ENCODE assay signal across 28 mouse cellular contexts in the genomic region with DNA sequence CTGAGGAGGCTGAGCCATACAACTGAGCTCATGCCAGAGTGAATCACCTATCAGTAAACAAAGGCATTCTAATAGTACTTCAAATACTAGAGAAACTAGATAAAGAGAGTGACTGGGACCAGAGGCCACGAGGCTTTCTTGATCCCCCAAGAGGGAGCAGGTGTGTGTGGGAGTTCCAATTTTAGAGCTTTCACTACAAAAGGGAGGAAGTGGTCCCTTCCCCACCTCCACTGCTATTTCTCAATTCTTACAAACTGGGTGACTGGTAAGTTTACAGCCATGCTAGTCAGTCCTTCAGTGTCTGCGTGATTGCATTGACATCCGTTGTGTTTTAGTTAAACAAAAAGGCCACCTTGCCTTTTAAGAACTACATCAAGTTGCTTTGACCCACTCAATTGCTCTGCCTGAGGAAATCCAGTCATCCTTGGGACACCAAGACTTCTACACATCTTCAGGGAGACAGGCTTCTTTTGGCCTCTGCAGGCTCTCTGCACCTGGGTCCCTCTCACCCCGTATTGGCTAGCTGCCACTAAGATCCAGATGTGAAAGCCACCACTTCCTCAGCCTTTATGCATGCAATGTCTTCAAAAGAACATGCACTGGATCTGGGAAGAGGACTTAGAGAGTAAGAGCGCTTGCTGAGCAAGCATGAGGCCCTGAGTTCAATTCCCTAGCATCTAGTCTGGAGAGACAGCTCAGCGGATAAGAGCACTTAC. TPM values are rescaled to one million over a fixed set of nuclear protein-coding genes. Genes with fewer than 3 reads are reported as not detected.
DNase-seq lines count a peak whose midpoint lies in the region; ATAC-seq and TF ChIP-seq lines count a peak whose summit lies in the region.
"Had no signal": no experiment of that assay in that cellular context is flagged by ENCODE, and none has a peak within 500 bp of the region (broad histone marks: within the 10 kb centered on the region; RNA-seq: fewer than 3 reads in every experiment).

No protein-coding gene starts in this region.

- no peak for TF ChIP-seq POLR2A in bone marrow, adult 2 months (IDR thresholded peaks at IDR 0.05; ENCODE audit: borderline replicate concordance, control insufficient read depth, low read depth, low read length)

- peak; percentile 76 for DNase-seq in heart, adult 11 months
- DNase-seq in thymus, postnatal 10 days (ENCODE audit: low spot score in 2 of 2): peak; percentile 54 to 56
- DNase-seq in B cell, adult 2 months: no peak
- DNase-seq: adrenal gland, postnatal 25 days; cerebellum, postnatal 10 days; gastrocnemius, postnatal 36 days; right cerebral cortex, postnatal 25 days had no signal

- no peaks in the 10 kb centered on the region for H3K4me1 ChIP-seq in heart, embryonic 11.5 days (ENCODE audit: control insufficient read depth, insufficient read depth, low read length)
- peaks cover 19% of the 10 kb centered on the region for H3K4me1 ChIP-seq in bone marrow, adult 2 months (ENCODE audit: control insufficient read depth, insufficient read depth, low read length)
- H3K4me1 ChIP-seq in forebrain, embryonic 16.5 days (replicated peaks; ENCODE audit: control insufficient read depth, insufficient read depth, low read length): no peaks in the 10 kb centered on the region
- H3K4me1 ChIP-seq: forebrain, embryonic 15.5 days; heart, embryonic 12.5 days; hindbrain, embryonic 15.5 days; limb, embryonic 13.5 days had no signal

- no peak for TF ChIP-seq CTCF in bone marrow, adult 2 months (IDR thresholded peaks at IDR 0.05; ENCODE audit: control insufficient read depth, insufficient read depth, low read length)

- no peaks in the 10 kb centered on the region for H3K9me3 ChIP-seq in heart, embryonic 11.5 days (replicated peaks; ENCODE audit: control insufficient read depth, low read length)
- H3K9me3 ChIP-seq in forebrain, embryonic 16.5 days (ENCODE audit: control insufficient read depth, low read length): no peaks in the 10 kb centered on the region
- H3K9me3 ChIP-seq: embryonic facial prominence, embryonic 13.5 days; forebrain, embryonic 15.5 days; heart, embryonic 12.5 days; hindbrain, embryonic 15.5 days; limb, embryonic 13.5 days had no signal

- H3K9ac ChIP-seq in heart, embryonic 11.5 days (ENCODE audit: low read depth, low read length): no peak overlapping the region
- no peak overlapping the region for H3K9ac ChIP-seq in forebrain, embryonic 16.5 days (replicated peaks; ENCODE audit: low read depth, low read length)
- H3K9ac ChIP-seq: embryonic facial prominence, embryonic 13.5 days; forebrain, embryonic 15.5 days; heart, embryonic 12.5 days; hindbrain, embryonic 15.5 days; limb, embryonic 13.5 days; liver, embryonic 14.5 days had no signal

- WGBS in heart, embryonic 11.5 days (ENCODE audit: insufficient replicate concordance): 72% methylated on average over 6 of the region's 6 CpGs
- WGBS in bone marrow, adult 2 months: 25% methylated on average over 6 of the region's 6 CpGs
- WGBS in forebrain, embryonic 16.5 days: 86% methylated on average over 6 of the region's 6 CpGs

- no peak overlapping the region for H3K4me3 ChIP-seq in heart, embryonic 11.5 days (ENCODE audit: low read depth, low read length)
- H3K4me3 ChIP-seq in bone marrow, adult 2 months (replicated peaks; ENCODE audit: control insufficient read depth, low read depth, low read length): no peak overlapping the region
- H3K4me3 ChIP-seq in forebrain, embryonic 16.5 days (replicated peaks; ENCODE audit: low read length): no peak overlapping the region
- H3K4me3 ChIP-seq: embryonic facial prominence, embryonic 13.5 days; forebrain, embryonic 15.5 days; heart, embryonic 12.5 days; hindbrain, embryonic 15.5 days; limb, embryonic 13.5 days had no signal

- no peak overlapping the region for H3K27ac ChIP-seq in heart, embryonic 11.5 days (ENCODE audit: low read depth, low read length)
- peak overlapping the region; percentile 71; the same call in 1 of the 2 replicates for H3K27ac ChIP-seq in bone marrow, adult 2 months (ENCODE audit: control insufficient read depth, insufficient read depth, low read depth, low read length, poor library complexity)
- no peak overlapping the region for H3K27ac ChIP-seq in forebrain, embryonic 16.5 days (ENCODE audit: low read length)
- H3K27ac ChIP-seq: embryonic facial prominence, embryonic 13.5 days; forebrain, embryonic 15.5 days; hindbrain, embryonic 15.5 days; limb, embryonic 13.5 days; liver, embryonic 14.5 days had no signal

- H3K36me3 ChIP-seq in heart, embryonic 11.5 days (ENCODE audit: control insufficient read depth, insufficient read depth, low read length): no peaks in the 10 kb centered on the region
- H3K36me3 ChIP-seq in forebrain, embryonic 16.5 days (ENCODE audit: control insufficient read depth, insufficient read depth): no peaks in the 10 kb centered on the region
- H3K36me3 ChIP-seq: embryonic facial prominence, embryonic 13.5 days; forebrain, embryonic 15.5 days; heart, embryonic 12.5 days; hindbrain, embryonic 15.5 days; limb, embryonic 13.5 days had no signal

- ATAC-seq in heart, embryonic 11.5 days (replicated peaks; ENCODE audit: insufficient number of reproducible peaks, low FRiP score, low TSS enrichment): no peak
- peak; percentile 51 for ATAC-seq in megakaryocyte, adult 5-6 weeks (ENCODE audit: poor library complexity, severe bottlenecking)
- ATAC-seq in inflammation-experienced regulatory T-cells, adult 6 months: no peak
- ATAC-seq in forebrain, embryonic 16.5 days: no peak
- ATAC-seq: forebrain, embryonic 15.5 days; intestine, postnatal 0 days; midbrain, embryonic 16.5 days had no signal

- peaks cover 3% of the 10 kb centered on the region; the same call in 1 of the 2 replicates for H3K27me3 ChIP-seq in heart, embryonic 11.5 days (ENCODE audit: control insufficient read depth, insufficient read depth, low read length)
- no peaks in the 10 kb centered on the region for H3K27me3 ChIP-seq in forebrain, embryonic 16.5 days (replicated peaks; ENCODE audit: control insufficient read depth, insufficient read depth, low read length)
- H3K27me3 ChIP-seq: embryonic facial prominence, embryonic 13.5 days; forebrain, embryonic 15.5 days; heart, embryonic 12.5 days; hindbrain, embryonic 15.5 days; limb, embryonic 13.5 days had no signal

- no peak overlapping the region for H3K4me2 ChIP-seq in heart, embryonic 11.5 days
- H3K4me2 ChIP-seq in forebrain, embryonic 16.5 days (ENCODE audit: low read length): no peak overlapping the region
- H3K4me2 ChIP-seq: embryonic facial prominence, embryonic 13.5 days; forebrain, embryonic 15.5 days; heart, embryonic 12.5 days; hindbrain, embryonic 15.5 days; limb, embryonic 13.5 days had no signal

RNA-seq across cellular contexts. Expression of gene Fh1, which starts 15.2 kb away (rescaled TPM):
- 206 and 229 TPM in 2 replicates for polyA plus RNA-seq in heart, embryonic 11.5 days (2014; fragmentation: Nextera tagmentation; extraction: Ambion mirVana)
- 36.7 and 55.4 TPM in 2 replicates for polyA plus RNA-seq in bone marrow, adult 2 months (2011; ENCODE audit: insufficient read depth, insufficient read length, low replicate concordance, missing spikeins)
- total RNA-seq in megakaryocyte, adult 5-6 weeks (2015): 85.8 and 106 TPM in 2 replicates
- total RNA-seq in megakaryocyte, adult 5-6 weeks (2017): 65.9 and 70.7 TPM in 2 replicates
- 100 to 1,000 TPM in 1 of 3 experiments, 10 to 100 TPM in 2; 48.1 to 114 (median 67.1) TPM for polyA plus RNA-seq in inflammation-experienced regulatory T-cells, adult 6 months (2017; shearing (Covaris generic))
- 72.5 and 75.9 TPM in 2 replicates for polyA plus RNA-seq in forebrain, embryonic 16.5 days (2015; fragmentation: Nextera tagmentation; extraction: Ambion mirVana)

RNA-seq across cellular contexts. Expression of gene Kmo, which starts 20.4 kb away (rescaled TPM):
- 0.09 TPM in 1 of 2 replicates, not detected in the other for polyA plus RNA-seq in heart, embryonic 11.5 days (2014; fragmentation: Nextera tagmentation; extraction: Ambion mirVana)
- polyA plus RNA-seq in bone marrow, adult 2 months (2011; ENCODE audit: insufficient read depth, insufficient read length, low replicate concordance, missing spikeins): 2.9 and 11.4 TPM in 2 replicates
- total RNA-seq in megakaryocyte, adult 5-6 weeks (2015): 15.3 and 15.9 TPM in 2 replicates
- total RNA-seq in megakaryocyte, adult 5-6 weeks (2017): 27.6 and 34.5 TPM in 2 replicates
- 1 to 10 TPM in 1 of 3 experiments, under 1 TPM in 2; 0.48 to 7.3 (median 0.88) TPM for polyA plus RNA-seq in inflammation-experienced regulatory T-cells, adult 6 months (2017; shearing (Covaris generic))
- not detected in 2 replicates for polyA plus RNA-seq in forebrain, embryonic 16.5 days (2015; fragmentation: Nextera tagmentation; extraction: Ambion mirVana)
- total RNA-seq: layer of hippocampus, adult 18-20 months; layer of hippocampus, postnatal 25 days; left cerebral cortex, postnatal 14 days had no signal
- polyA plus RNA-seq: forebrain, embryonic 15.5 days; hindbrain, embryonic 15.5 days; midbrain, embryonic 16.5 days had no signal

RNA-seq across cellular contexts. Expression of gene Opn3, which starts 52.0 kb away (rescaled TPM):
- polyA plus RNA-seq in heart, embryonic 11.5 days (2014; fragmentation: Nextera tagmentation; extraction: Ambion mirVana): 12.5 and 15.0 TPM in 2 replicates
- not detected in 2 replicates for polyA plus RNA-seq in bone marrow, adult 2 months (2011; ENCODE audit: insufficient read depth, insufficient read length, low replicate concordance, missing spikeins)
- 1.5 and 1.9 TPM in 2 replicates for total RNA-seq in megakaryocyte, adult 5-6 weeks (2015)
- 0.37 and 1.7 TPM in 2 replicates for total RNA-seq in megakaryocyte, adult 5-6 weeks (2017)
- not detected for polyA plus RNA-seq in inflammation-experienced regulatory T-cells, adult 6 months (2017; shearing (Covaris generic))
- 3.0 and 4.8 TPM in 2 replicates for polyA plus RNA-seq in forebrain, embryonic 16.5 days (2015; fragmentation: Nextera tagmentation; extraction: Ambion mirVana)

RNA-seq across cellular contexts. Expression of gene Chml, which starts 52.1 kb away (rescaled TPM):
- 6.8 and 7.4 TPM in 2 replicates for polyA plus RNA-seq in heart, embryonic 11.5 days (2014; fragmentation: Nextera tagmentation; extraction: Ambion mirVana)
- 1.5 and 2.6 TPM in 2 replicates for polyA plus RNA-seq in bone marrow, adult 2 months (2011; ENCODE audit: insufficient read depth, insufficient read length, low replicate concordance, missing spikeins)
- 14.2 and 17.0 TPM in 2 replicates for total RNA-seq in megakaryocyte, adult 5-6 weeks (2015)
- total RNA-seq in megakaryocyte, adult 5-6 weeks (2017): 28.4 and 38.1 TPM in 2 replicates
- 1 to 10 TPM in 2 of 3 experiments, under 1 TPM in 1; 0.21 to 1.1 (median 1.1) TPM for polyA plus RNA-seq in inflammation-experienced regulatory T-cells, adult 6 months (2017; shearing (Covaris generic))
- polyA plus RNA-seq in forebrain, embryonic 16.5 days (2015; fragmentation: Nextera tagmentation; extraction: Ambion mirVana): 2.1 and 2.3 TPM in 2 replicates

RNA-seq across cellular contexts. Expression of gene Wdr64, which starts 57.8 kb away (rescaled TPM):
- polyA plus RNA-seq in heart, embryonic 11.5 days (2014; fragmentation: Nextera tagmentation; extraction: Ambion mirVana): not detected in 2 replicates
- polyA plus RNA-seq in bone marrow, adult 2 months (2011; ENCODE audit: insufficient read depth, insufficient read length, low replicate concordance, missing spikeins): not detected in 2 replicates
- total RNA-seq in megakaryocyte, adult 5-6 weeks (2015): not detected in 2 replicates
- total RNA-seq in megakaryocyte, adult 5-6 weeks (2017): not detected in 2 replicates
- not detected for polyA plus RNA-seq in inflammation-experienced regulatory T-cells, adult 6 months (2017; shearing (Covaris generic))
- not detected in 2 replicates for polyA plus RNA-seq in forebrain, embryonic 16.5 days (2015; fragmentation: Nextera tagmentation; extraction: Ambion mirVana)
- total RNA-seq: adrenal gland, postnatal 25 days; gastrocnemius, postnatal 36 days; heart, postnatal 25 days; layer of hippocampus, adult 18-20 months; layer of hippocampus, postnatal 25 days; MEL; neutrophil, adult 5-6 weeks had no signal
- polyA plus RNA-seq: embryonic facial prominence, embryonic 13.5 days; forebrain, embryonic 15.5 days; heart, embryonic 12.5 days; hindbrain, embryonic 15.5 days; intestine, postnatal 0 days; kidney, embryonic 16.5 days; limb, embryonic 13.5 days; liver, embryonic 14.5 days; lung, embryonic 16.5 days; midbrain, embryonic 16.5 days had no signal

Comparison
In these comparisons a context has a peak if more than half of its experiments do, and no peak if none do; other contexts are left out.
1. DNase-seq: peak in heart, adult 11 months (single experiment) and thymus, postnatal 10 days (2 of 2); none in B cell, adult 2 months (0 of 2).